Mouse (Mus musculus) C2C12 (cell line): ENCODE measurements around the gene Gm19402.

Experiments
- CTCF ChIP-seq: IDR thresholded peaks from one replicate; pipeline ENCODE4 v1.5.1; 2011; ENCODE audit not compliant: control insufficient read depth, insufficient read depth, insufficient read length
- MAX ChIP-seq: IDR thresholded peaks from one replicate; pipeline ENCODE4 v1.6.1; 2011; ENCODE audit warnings: mild to moderate bottlenecking, control low read depth
- MYOG ChIP-seq: IDR thresholded peaks from one replicate; pipeline ENCODE4 v1.6.1; 2011; ENCODE audit not compliant: control insufficient read depth, insufficient read length; ENCODE audit errors: extremely low read depth
- USF1 ChIP-seq: IDR thresholded peaks from one replicate; pipeline ENCODE4 v1.6.1; 2011; ENCODE audit warnings: low read depth, mild to moderate bottlenecking, control low read depth, moderate library complexity

DNA sequence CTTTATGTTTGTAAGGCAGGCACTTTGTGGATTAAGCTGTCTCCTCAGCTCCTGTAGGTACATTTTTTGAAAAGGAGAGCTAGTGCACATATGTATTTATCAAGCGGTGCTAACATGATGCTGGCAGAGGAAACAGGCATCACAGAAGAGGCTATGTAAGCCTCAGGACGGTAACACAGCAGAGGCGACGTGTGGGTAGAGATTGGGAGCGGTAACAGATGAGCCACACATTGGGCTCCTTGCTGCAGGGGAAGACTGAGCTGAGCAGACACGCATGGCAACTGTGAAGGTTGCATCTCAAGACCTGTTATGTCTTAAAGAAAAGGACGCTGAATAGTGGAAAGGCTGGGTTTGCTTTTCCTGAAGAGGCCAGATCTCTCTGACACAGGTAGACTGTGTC is 7.6 kb downstream of the Gm19402 start:
- no peak for TF ChIP-seq CTCF
- no peak for TF ChIP-seq USF1
- TF ChIP-seq MAX, result no peak
- no peak for TF ChIP-seq MYOG
